Mouse (Mus musculus): ENCODE results near the gene Gpr4. TPM values are rescaled to one million over a fixed set of nuclear protein-coding genes. Genes with fewer than 3 reads are reported as not detected.

Gene Gpr4
- polyA plus RNA-seq, 1 experiment: 3.3 TPM

DNA sequence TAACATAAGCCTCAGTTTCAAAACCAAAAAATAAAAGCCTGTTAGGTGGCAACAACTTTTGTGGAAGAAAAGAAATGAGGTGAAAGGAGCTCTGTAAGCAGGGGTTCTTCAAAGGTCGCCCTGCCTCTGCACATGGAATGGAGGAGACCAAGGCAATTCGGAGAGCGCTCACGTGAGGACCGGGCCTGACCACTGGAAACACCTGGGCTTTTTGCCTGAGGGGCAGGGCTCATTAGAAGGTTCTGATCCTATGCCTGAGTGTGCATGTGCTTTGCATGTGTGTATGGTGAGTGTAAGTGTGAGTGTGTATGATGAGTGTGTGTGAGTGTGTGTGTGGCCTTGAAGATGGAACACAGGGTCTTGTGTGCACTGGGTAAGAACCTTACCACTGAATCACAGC, 18.6 kb downstream of the Gpr4 start:
- Histone ChIP-seq H3K9me3 (replicated peaks; ENCODE audit: control insufficient read depth, insufficient read depth, low read length, poor library complexity, severe bottlenecking) (no peaks in the 10 kb centered on the region), H3K27ac (ENCODE audit: insufficient read depth, low read length) (no peak overlapping the region), H3K4me1 (ENCODE audit: control insufficient read depth, insufficient read depth, low read length) (no peaks in the 10 kb centered on the region), H3K9ac (ENCODE audit: low read depth, poor library complexity, severe bottlenecking) (no peak overlapping the region), H3K36me3 (ENCODE audit: control insufficient read depth, insufficient read depth, low read length, poor library complexity, severe bottlenecking) (no peaks in the 10 kb centered on the region), H3K4me3 (ENCODE audit: low read depth, low read length) (no peak overlapping the region), H3K27me3 (ENCODE audit: control insufficient read depth, insufficient read depth, low read length, poor library complexity, severe bottlenecking) (no peaks in the 10 kb centered on the region)
- TF ChIP-seq CTCF (IDR thresholded peaks at IDR 0.05; ENCODE audit: low read depth, low read length): no peak
- no peak for TF ChIP-seq POLR2A (IDR thresholded peaks at IDR 0.05; ENCODE audit: insufficient read depth, low read length)
- no peak for TF ChIP-seq EP300 (IDR thresholded peaks at IDR 0.05; ENCODE audit: insufficient read depth, low read depth, low read length)

DNA sequence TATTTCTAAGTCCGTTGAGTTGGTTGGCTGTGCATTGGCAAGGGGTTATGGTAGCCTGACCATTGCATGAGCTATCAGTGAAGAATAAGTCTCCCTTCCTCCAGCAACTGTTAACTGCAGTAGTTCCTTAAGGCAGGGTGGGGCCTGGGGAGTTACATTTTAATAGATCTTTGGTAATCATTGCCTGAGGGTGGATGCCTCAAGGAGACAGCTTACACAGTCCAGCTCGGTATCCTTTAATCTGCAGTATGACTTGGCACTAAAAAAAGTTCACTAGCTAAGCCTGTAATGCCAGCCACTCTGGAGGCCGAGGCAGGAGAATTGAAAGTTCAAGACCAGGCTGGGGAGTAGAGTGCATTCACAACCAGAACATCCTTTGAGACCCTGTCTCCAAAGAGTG, 19.5 kb downstream of the Gpr4 start:
- Histone ChIP-seq H3K36me3 (ENCODE audit: control insufficient read depth, insufficient read depth, low read length, poor library complexity, severe bottlenecking) (no peaks in the 10 kb centered on the region), H3K4me3 (ENCODE audit: low read depth, low read length) (no peak overlapping the region), H3K9ac (ENCODE audit: low read depth, poor library complexity, severe bottlenecking) (no peak overlapping the region), H3K27ac (ENCODE audit: insufficient read depth, low read length) (no peak overlapping the region), H3K4me1 (ENCODE audit: control insufficient read depth, insufficient read depth, low read length) (no peaks in the 10 kb centered on the region), H3K27me3 (ENCODE audit: control insufficient read depth, insufficient read depth, low read length, poor library complexity, severe bottlenecking) (no peaks in the 10 kb centered on the region), H3K9me3 (replicated peaks; ENCODE audit: control insufficient read depth, insufficient read depth, low read length, poor library complexity, severe bottlenecking) (no peaks in the 10 kb centered on the region)
- no peak for TF ChIP-seq EP300 (IDR thresholded peaks at IDR 0.05; ENCODE audit: insufficient read depth, low read depth, low read length)
- no peak for TF ChIP-seq POLR2A (IDR thresholded peaks at IDR 0.05; ENCODE audit: insufficient read depth, low read length)
- no peak for TF ChIP-seq CTCF (IDR thresholded peaks at IDR 0.05; ENCODE audit: low read depth, low read length)

DNA sequence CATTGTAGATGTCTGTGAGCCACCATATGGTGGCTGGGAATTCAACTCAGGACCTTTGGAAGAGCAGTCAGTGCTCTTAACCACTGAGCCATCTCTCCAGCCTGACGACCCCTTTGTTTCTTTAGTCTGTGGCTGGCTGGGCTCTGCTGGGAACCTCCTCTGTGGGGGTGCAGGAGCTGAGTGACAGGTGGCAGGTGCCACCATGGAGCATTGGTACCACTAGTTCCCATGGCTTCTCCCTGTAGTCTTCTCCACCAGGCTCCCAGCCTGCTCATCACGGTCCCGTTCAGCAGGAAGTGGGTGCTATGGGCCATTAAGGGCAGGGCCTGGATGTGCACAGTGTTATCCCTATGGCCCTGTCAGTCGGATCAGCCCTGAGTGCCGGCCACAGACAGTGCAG, 22.3 kb downstream of the Gpr4 start:
- no peaks in the 10 kb centered on the region for H3K4me1 ChIP-seq (ENCODE audit: control insufficient read depth, insufficient read depth, low read length)
- no peak overlapping the region for H3K9ac ChIP-seq (ENCODE audit: low read depth, poor library complexity, severe bottlenecking)
- no peaks in the 10 kb centered on the region for H3K9me3 ChIP-seq (replicated peaks; ENCODE audit: control insufficient read depth, insufficient read depth, low read length, poor library complexity, severe bottlenecking)
- no peaks in the 10 kb centered on the region for H3K27me3 ChIP-seq (ENCODE audit: control insufficient read depth, insufficient read depth, low read length, poor library complexity, severe bottlenecking)
- no peak for TF ChIP-seq CTCF (IDR thresholded peaks at IDR 0.05; ENCODE audit: low read depth, low read length)
- TF ChIP-seq POLR2A (IDR thresholded peaks at IDR 0.05; ENCODE audit: insufficient read depth, low read length): no peak
- H3K4me3 ChIP-seq (ENCODE audit: low read depth, low read length): no peak overlapping the region
- no peak overlapping the region for H3K27ac ChIP-seq (ENCODE audit: insufficient read depth, low read length)
- H3K36me3 ChIP-seq (ENCODE audit: control insufficient read depth, insufficient read depth, low read length, poor library complexity, severe bottlenecking): no peaks in the 10 kb centered on the region

DNA sequence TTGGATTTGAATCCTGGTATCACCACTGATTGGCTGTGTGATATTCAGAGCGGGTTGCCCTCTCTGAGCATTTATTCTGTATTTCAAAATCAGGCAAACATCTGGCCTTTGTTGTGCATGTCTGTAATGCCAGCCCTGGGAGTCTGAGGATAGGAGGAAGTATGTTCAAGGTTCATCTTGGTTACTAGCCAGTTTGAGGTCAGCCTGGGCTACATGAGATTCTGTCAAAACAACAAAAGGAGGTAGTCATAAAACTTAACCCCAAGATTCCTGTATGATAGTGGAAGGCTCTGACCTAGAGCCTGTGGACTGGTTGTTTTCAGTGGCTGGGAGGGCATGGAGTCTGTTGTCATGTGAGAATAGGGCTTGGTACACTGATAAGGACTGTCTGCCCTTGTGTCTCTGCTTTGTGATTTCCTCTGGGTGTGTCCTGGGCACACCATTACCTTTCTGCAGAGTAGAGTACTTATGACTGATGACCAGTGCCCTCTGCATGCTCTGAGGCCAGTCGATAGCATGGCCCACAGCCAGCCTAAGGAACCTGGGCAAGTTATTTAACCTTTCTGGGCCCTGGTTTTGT, 22.8 kb downstream of the Gpr4 start:
- Histone ChIP-seq H3K27ac (ENCODE audit: insufficient read depth, low read length) (no peak overlapping the region), H3K4me1 (ENCODE audit: control insufficient read depth, insufficient read depth, low read length) (peaks cover 2% of the 10 kb centered on the region), H3K9me3 (replicated peaks; ENCODE audit: control insufficient read depth, insufficient read depth, low read length, poor library complexity, severe bottlenecking) (no peaks in the 10 kb centered on the region), H3K4me3 (ENCODE audit: low read depth, low read length) (no peak overlapping the region), H3K36me3 (ENCODE audit: control insufficient read depth, insufficient read depth, low read length, poor library complexity, severe bottlenecking) (no peaks in the 10 kb centered on the region), H3K9ac (ENCODE audit: low read depth, poor library complexity, severe bottlenecking) (no peak overlapping the region), H3K27me3 (ENCODE audit: control insufficient read depth, insufficient read depth, low read length, poor library complexity, severe bottlenecking) (no peaks in the 10 kb centered on the region)
- TF ChIP-seq CTCF (IDR thresholded peaks at IDR 0.05; ENCODE audit: low read depth, low read length) (no peak), POLR2A (IDR thresholded peaks at IDR 0.05; ENCODE audit: insufficient read depth, low read length) (no peak), EP300 (IDR thresholded peaks at IDR 0.05; ENCODE audit: insufficient read depth, low read depth, low read length) (no peak)

DNA sequence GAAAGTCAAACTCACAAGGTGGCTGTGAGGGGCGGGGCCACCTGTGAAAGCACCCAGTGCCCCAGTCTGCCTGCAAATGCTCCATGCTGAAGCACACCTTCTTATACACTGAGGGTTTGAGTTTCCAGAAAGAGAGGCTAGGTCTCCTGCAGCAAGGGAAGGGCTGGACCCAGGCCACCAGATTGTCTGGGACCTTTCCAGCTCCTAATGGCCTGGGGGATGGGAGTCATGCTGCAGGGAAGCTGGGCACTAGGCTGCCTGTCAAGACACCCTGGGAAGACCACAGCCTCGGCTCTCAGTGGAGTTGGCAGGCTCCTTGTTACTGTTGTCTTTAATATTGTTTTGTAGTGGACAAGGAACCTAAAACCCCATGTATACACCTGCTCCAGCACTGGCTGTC, 24.1 kb downstream of the Gpr4 start:
- no peaks in the 10 kb centered on the region for H3K27me3 ChIP-seq (ENCODE audit: control insufficient read depth, insufficient read depth, low read length, poor library complexity, severe bottlenecking)
- no peak for TF ChIP-seq EP300 (IDR thresholded peaks at IDR 0.05; ENCODE audit: insufficient read depth, low read depth, low read length)
- TF ChIP-seq POLR2A (IDR thresholded peaks at IDR 0.05; ENCODE audit: insufficient read depth, low read length): no peak
- TF ChIP-seq CTCF (IDR thresholded peaks at IDR 0.05; ENCODE audit: low read depth, low read length): no peak
- no peaks in the 10 kb centered on the region for H3K36me3 ChIP-seq (ENCODE audit: control insufficient read depth, insufficient read depth, low read length, poor library complexity, severe bottlenecking)
- H3K9me3 ChIP-seq (replicated peaks; ENCODE audit: control insufficient read depth, insufficient read depth, low read length, poor library complexity, severe bottlenecking): no peaks in the 10 kb centered on the region
- no peak overlapping the region for H3K27ac ChIP-seq (ENCODE audit: insufficient read depth, low read length)
- H3K9ac ChIP-seq (ENCODE audit: low read depth, poor library complexity, severe bottlenecking): no peak overlapping the region
- peaks cover 2% of the 10 kb centered on the region for H3K4me1 ChIP-seq (ENCODE audit: control insufficient read depth, insufficient read depth, low read length)
- no peak overlapping the region for H3K4me3 ChIP-seq (ENCODE audit: low read depth, low read length)

- H3K9ac ChIP-seq (ENCODE audit: low read depth, poor library complexity, severe bottlenecking): no peak overlapping the region
- H3K4me1 ChIP-seq (ENCODE audit: control insufficient read depth, insufficient read depth, low read length): peaks cover 3% of the 10 kb centered on the region
- no peak overlapping the region for H3K4me3 ChIP-seq (ENCODE audit: low read depth, low read length)
- no peaks in the 10 kb centered on the region for H3K36me3 ChIP-seq (ENCODE audit: control insufficient read depth, insufficient read depth, low read length, poor library complexity, severe bottlenecking)
- TF ChIP-seq EP300 (IDR thresholded peaks at IDR 0.05; ENCODE audit: insufficient read depth, low read depth, low read length) (no peak), POLR2A (IDR thresholded peaks at IDR 0.05; ENCODE audit: insufficient read depth, low read length) (no peak), CTCF (IDR thresholded peaks at IDR 0.05; ENCODE audit: low read depth, low read length) (no peak)
- H3K27me3 ChIP-seq (ENCODE audit: control insufficient read depth, insufficient read depth, low read length, poor library complexity, severe bottlenecking): no peaks in the 10 kb centered on the region
- H3K27ac ChIP-seq (ENCODE audit: insufficient read depth, low read length): no peak overlapping the region
- H3K9me3 ChIP-seq (replicated peaks; ENCODE audit: control insufficient read depth, insufficient read depth, low read length, poor library complexity, severe bottlenecking): no peaks in the 10 kb centered on the region
These were observed 26.0 kb downstream of the Gpr4 start for GRCm38 (mm10) chr7:19238344-19238743.

All from ES-Bruce4 (cell line).